Mouse (Mus musculus) small intestine, adult 10 weeks (tissue): ENCODE measurements around the gene Mettl11b. TPM values are rescaled to one million over a fixed set of nuclear protein-coding genes. Genes with fewer than 3 reads are reported as not detected.

Experiments used
- polyA plus RNA-seq: library from polyadenylated mRNA; stranded (reverse); fragments of 350-450 nt; fragmentation: Illumina TruSeq; extraction: RNeasy Lipid Tissue Mini Kit (QIAGEN cat#74804); gene quantifications from one replicate; pipeline ENCODE4 v1.2.3, GENCODE M21; 2014; ENCODE audit warnings: low replicate concordance

Mettl11b gene
- polyA plus RNA-seq: not detected

GRCm38 (mm10) chr1:163725106-163725759 is at the start of gene Mettl11b:
Gene Mettl11b, minus strand, starts transcription at chr1:163725232.

Other genes starting within 250 kb of the Mettl11b start
- gene Kifap3, start 54.4 kb upstream of the Mettl11b start, polyA plus RNA-seq: 13.1 TPM
- 54.3 TPM for gene Scyl3, start 203.9 kb upstream of the Mettl11b start, polyA plus RNA-seq